Mouse (Mus musculus): ENCODE data around the gene Rnf7. TPM values are rescaled to one million over a fixed set of nuclear protein-coding genes. Genes with fewer than 3 reads are reported as not detected.
A peak's percentile ranks its signal among the peaks of the same experiment; 100 is the strongest.
"Not testable (repeated sequence)": the region's sequence is repeated elsewhere in the genome, so short reads cannot be mapped to it uniquely, and the experiment has no call there.

Gene Rnf7
- total RNA-seq (2021) = 10 to 100 TPM; 52.1 to 64.0 TPM
- long read RNA-seq, transcript Rnf7-201 (3 exons, 1,232 nt) = major isoform, 65 of 67 reads
- long read RNA-seq, partial matches to known transcripts = 1 of 67 reads
- long read RNA-seq, other reads (novel, unspliced or antisense) = 1 of 67 reads

GRCm38 (mm10) chr9:96478071-96478888 lies at the start of gene Rnf7:
TSS of gene Rnf7 (minus strand) at chr9:96478675.
- peak; percentile 99 for DNase-seq (ENCODE audit: low spot score in 2 of 2)

GRCm38 (mm10) chr9:96526011-96526410 lies 47.5 kb upstream of the Rnf7 start:
- DNase-seq (ENCODE audit: low spot score in 2 of 2) = no peak

DNA sequence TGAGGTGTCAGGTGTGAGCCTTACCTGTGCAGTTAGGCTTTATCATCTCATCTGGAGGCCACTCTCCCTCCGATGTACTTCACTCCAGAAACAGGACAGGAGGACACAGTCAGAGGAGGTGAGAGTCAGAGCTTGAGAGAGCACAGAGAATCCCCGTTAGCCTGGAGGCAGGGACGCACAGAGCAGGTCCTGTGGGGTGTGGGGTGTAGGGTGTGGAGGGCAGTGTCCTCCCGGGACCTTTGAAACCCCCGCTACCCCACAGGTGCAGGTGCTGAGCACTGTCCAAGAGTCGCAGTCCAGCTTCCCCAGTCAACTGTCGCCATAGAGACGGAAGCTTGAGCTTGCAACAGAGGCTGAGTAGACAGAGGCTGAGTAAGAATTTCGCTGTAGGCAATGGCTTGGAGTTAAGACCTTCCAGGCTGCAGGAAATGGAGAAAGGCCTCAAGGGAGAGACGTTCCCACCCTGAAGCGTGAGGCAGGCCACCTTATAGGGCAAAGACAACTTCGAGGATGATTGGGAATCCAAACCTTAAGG lies 46.6 kb upstream of the Rnf7 start, which contains the start of gene Gm28729:
Gene Gm28729 (minus strand): TSS at position 293 of the 535 bp plus-strand sequence.
- no peak for DNase-seq (ENCODE audit: low spot score in 2 of 2)

- DNase-seq (ENCODE audit: low spot score in 2 of 2) = no peak
Observed at GRCm38 (mm10) chr9:96523148-96523547, 44.7 kb upstream of the Rnf7 start.

GRCm38 (mm10) chr9:96521574-96521973 lies 43.1 kb upstream of the Rnf7 start:
- DNase-seq (ENCODE audit: low spot score in 2 of 2) = not testable (repeated sequence)

GRCm38 (mm10) chr9:96517429-96517828 lies 39.0 kb upstream of the Rnf7 start:
- DNase-seq (ENCODE audit: low spot score in 2 of 2) = no peak

GRCm38 (mm10) chr9:96516806-96517205 lies 38.3 kb upstream of the Rnf7 start:
- no peak for DNase-seq (ENCODE audit: low spot score in 2 of 2)

- no peak for DNase-seq (ENCODE audit: low spot score in 2 of 2)
Observed at GRCm38 (mm10) chr9:96515737-96516136, 37.3 kb upstream of the Rnf7 start.

DNA sequence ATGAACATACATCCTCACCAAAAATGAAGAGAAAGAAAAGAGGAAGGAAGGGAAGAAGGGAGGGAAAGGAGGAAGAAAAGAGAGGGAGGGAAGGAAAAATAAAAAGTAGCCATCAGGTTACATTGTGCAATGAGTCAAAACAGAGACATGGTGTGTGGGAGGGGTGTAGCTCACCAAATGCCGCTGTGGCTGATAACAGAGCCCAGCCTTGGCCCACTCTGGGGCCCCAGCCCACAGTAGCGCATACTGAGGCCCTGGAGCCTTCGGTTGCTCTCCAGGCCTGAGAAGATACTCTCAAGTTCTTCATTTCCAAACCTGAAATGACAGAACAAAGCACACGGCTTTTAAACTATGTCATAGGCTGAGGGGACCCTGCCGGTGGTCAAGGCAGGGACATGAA lies 35.8 kb upstream of the Rnf7 start:
- no peak for DNase-seq (ENCODE audit: low spot score in 2 of 2)

DNA sequence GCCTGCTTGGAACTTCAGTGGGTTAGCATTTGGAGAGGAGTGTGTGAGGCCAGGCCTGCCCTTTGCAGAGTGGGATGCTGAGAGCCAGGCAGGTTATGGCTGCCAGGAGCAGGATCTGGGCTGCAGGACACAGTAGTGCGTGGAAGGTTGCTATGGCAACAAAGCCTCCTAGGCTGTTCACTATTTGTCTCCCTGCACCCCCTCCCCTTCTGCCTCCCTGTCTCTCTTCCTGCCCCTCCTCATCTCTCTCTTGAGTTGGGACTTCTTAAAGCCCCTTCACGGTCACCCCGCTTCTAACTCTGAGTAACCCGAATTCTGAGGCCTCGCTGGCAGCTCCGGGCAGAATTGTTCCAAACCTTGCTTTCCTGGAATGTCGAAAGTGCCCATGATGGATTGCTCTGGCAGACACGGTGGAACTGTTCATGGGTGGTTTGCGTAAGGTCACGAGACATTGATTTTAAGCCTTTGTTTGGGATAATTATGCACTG lies 27.6 kb upstream of the Rnf7 start:
- DNase-seq (ENCODE audit: low spot score in 2 of 2) = peak; percentile 55 to 64

- no peak for DNase-seq (ENCODE audit: low spot score in 2 of 2)
Observed at GRCm38 (mm10) chr9:96505156-96505555, 26.7 kb upstream of the Rnf7 start.

GRCm38 (mm10) chr9:96504116-96504895 lies 25.8 kb upstream of the Rnf7 start:
- DNase-seq (ENCODE audit: low spot score in 2 of 2) = no peak

DNA sequence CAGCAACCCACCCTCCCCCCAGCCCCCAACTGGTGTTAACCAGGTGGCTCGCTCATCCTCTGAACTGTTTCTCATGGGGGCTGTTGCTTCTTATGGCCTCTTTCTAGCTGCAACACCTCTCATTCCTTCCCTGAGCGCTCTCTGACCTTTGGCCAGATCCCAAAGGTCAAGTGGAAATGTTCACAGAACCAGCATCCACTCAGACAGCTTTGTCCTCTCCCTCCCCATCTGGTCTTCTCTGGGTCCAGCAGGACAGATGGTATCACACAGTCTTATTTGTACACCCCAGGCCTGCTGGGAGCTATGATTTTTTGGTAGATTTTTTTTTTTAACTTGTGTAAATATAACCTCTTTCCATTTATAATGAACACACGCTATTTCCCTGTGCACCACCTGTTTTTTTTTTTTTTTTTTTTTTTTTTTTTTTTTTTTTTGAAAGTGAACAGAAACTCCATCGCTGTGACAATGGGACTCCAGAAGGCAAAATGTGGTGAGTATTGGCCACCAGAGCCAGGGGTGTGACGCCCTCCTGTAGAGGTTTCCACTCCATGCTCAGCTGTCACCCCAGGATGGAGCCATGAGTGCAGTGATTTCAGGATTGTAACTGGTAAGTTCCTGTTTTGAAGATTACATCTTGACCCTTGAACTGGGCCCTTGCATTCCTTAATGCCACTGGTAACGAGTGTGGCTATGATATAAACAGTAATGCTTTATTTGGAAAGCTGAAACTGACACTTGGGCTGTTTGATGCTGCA lies 24.6 kb upstream of the Rnf7 start:
- DNase-seq (ENCODE audit: low spot score in 2 of 2) = no peak

- no peak for DNase-seq (ENCODE audit: low spot score in 2 of 2)
Observed at GRCm38 (mm10) chr9:96501217-96501616, 22.7 kb upstream of the Rnf7 start.

GRCm38 (mm10) chr9:96493212-96493611 lies 14.7 kb upstream of the Rnf7 start:
- DNase-seq (ENCODE audit: low spot score in 2 of 2) = no peak

- DNase-seq (ENCODE audit: low spot score in 2 of 2) = peak; percentile 35 to 56
Observed at GRCm38 (mm10) chr9:96491810-96492209, 13.3 kb upstream of the Rnf7 start.

DNA sequence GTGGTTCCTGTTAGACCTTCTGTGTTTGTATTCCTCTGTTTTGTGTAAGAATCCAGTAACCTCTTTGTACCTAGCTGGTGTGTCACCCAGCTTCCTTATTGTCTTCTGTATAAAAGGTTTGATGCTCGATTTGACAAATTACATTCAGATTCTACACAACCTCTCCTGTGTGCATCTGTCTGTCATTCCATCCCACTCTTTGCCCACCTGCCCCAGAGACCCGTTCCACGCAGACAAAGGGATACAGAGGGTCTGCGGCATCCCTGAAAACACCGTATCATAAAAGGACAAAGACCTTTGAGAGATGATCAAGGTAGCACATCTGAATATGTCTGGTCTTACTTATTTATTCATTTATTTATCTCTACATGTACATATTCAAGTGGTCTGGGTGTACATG lies 9.4 kb upstream of the Rnf7 start:
- not testable (repeated sequence) for DNase-seq (ENCODE audit: low spot score in 2 of 2)

GRCm38 (mm10) chr9:96483648-96484047 lies 5.2 kb upstream of the Rnf7 start:
- no peak for DNase-seq (ENCODE audit: low spot score in 2 of 2)

DNA sequence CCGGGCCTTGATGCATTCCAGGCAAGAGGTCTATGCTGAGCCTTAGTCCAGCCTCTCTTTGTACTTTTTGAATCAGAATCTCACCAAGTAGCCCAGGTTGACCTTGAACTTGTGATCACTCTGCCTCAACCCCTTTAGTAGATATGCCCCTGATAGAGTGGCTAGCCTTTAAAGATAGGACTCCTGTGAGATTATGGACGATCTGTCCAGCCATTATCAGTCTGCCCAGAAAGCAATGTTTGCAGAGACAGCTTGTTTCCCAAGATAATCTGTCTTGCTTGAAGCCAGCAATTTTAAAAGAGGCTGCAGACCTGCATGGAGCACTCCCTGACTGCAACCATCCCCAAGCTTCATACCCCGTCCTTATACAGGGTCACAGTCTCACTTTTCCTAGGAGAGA lies 4.6 kb upstream of the Rnf7 start:
- no peak for DNase-seq (ENCODE audit: low spot score in 2 of 2)

- DNase-seq (ENCODE audit: low spot score in 2 of 2) = no peak
Observed at GRCm38 (mm10) chr9:96472356-96472755, 6.1 kb downstream of the Rnf7 start.

GRCm38 (mm10) chr9:96471681-96472080 lies 6.8 kb downstream of the Rnf7 start:
- DNase-seq (ENCODE audit: low spot score in 2 of 2) = not testable (repeated sequence)
